Mouse (Mus musculus) ES-Bruce4 (cell line): ENCODE data around the gene Chst15.

Source experiments
- CTCF ChIP-seq: IDR thresholded peaks from one replicate; pipeline ENCODE4 v1.8.1; 2011; ENCODE audit warnings: low read depth, low read length
- EP300 ChIP-seq: IDR thresholded peaks from 2 replicates; pipeline ENCODE4 v1.6.1; 2011; ENCODE audit warnings: low read depth, low read length; ENCODE audit not compliant: insufficient read depth
- POLR2A ChIP-seq: IDR thresholded peaks from one replicate; pipeline ENCODE4 v1.8.1; 2011; ENCODE audit warnings: low read length; ENCODE audit not compliant: insufficient read depth

- TF ChIP-seq CTCF (no peak), EP300 (no peak), POLR2A (no peak)
Observed at GRCm38 (mm10) chr7:132253513-132253912, 63.5 kb downstream of the Chst15 start.
